Mouse (Mus musculus): ENCODE results near the gene Adgrl1.

Gene Adgrl1

DNA sequence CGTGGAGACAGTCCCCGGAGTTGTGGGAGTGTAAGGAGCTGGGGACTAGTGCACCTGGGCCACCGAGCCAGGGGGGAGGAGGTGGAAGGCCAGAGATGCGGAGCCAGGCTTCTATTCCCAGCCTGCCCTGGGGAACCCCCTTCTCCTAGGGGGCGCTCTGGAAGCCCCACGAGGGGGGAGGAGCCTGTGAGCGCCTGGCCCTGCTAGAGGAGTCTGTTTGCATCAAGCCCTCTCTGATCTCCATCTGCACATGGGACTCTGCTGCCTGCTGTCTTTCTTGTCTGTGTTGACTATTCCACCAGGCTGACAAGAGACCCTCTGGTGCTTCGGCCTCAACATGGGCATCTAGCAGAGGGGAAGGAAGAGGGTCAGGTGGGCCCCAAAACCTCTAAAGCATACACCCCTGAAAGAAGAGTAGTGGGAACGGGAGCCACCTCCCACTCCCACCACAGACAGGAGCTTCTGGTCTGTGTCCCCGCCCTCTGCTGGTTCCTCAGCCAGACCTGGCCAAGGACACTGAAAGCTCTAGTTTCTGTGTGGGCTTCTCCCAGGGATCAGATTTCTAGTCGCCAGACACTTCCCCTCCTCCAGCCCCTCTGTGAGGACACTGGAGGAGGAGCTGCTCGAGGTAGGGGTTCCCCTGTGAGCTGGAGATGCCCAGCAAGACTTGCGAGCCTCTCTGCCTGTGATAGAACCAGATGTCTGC, 3.2 kb downstream of the Adgrl1 start:
- DNase-seq = peak; percentile 69

- DNase-seq = no peak
These were observed 8.7 kb downstream of the Adgrl1 start for GRCm38 (mm10) chr8:83908583-83908982.

GRCm38 (mm10) chr8:83909311-83909710, 9.4 kb downstream of the Adgrl1 start:
- no peak for DNase-seq

GRCm38 (mm10) chr8:83911809-83912731, 12.2 kb downstream of the Adgrl1 start:
- no peak for DNase-seq

DNA sequence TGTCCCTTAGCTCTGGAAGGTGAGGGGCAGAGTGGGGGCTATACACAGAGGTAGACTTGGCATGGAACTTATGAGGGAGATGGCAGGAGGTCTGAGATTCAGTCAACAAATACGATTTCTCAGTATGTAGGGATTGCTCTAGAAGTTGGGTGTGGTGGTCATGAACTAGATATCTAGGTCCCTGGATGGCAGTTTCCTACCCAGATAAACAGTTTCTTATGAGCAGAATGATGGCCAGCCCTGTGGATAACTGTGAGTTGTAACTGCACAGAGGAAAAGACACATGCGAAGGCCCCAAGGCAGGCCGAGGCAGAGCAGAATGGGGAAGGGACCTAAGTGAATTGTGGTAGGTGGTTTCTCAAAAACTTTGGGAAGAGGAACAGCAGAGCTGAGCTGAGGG, 14.3 kb downstream of the Adgrl1 start:
- no peak for DNase-seq

DNA sequence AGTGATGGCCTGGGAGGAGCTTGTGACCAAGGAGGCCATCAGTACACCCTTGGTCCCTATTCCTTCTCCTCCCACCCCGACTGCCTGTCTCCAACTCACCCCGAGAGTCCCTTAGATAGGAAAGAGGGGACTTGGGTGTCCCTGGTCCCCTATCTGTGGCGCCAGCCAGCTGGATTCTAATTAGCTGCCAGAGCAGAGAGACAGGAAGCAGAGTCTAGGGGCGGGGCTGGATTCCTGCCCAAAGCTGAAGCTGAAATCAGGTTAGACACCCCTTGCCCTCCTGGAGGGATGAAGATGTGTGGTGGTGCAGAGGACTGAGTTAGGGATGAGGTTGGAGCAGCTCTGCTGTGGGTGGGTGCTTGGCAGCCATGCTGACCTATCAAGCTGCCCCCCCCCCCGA, 15.0 kb downstream of the Adgrl1 start:
- peak; percentile 59 for DNase-seq

- DNase-seq = no peak
These were observed 16.1 kb downstream of the Adgrl1 start for GRCm38 (mm10) chr8:83916015-83916414.

DNA sequence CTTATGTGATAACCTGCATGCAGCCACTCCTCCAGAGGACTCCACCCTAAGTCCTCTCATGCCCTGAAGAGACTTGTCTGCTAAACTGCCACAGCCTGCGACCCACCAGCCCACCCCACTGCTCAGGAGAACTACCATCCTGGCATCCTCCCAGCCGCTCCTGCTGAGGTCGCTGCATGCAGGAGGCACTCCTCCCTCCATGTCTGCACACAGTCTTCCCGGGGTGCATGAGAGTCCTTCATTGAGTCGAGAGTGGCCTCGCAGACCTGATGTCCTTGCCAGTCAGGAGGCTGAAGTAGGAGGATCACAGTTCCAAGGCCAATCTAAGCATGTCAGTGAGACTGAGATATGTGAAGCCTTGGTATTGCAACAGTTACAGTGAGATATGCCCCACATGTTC, 17.7 kb downstream of the Adgrl1 start:
- DNase-seq = no peak

DNA sequence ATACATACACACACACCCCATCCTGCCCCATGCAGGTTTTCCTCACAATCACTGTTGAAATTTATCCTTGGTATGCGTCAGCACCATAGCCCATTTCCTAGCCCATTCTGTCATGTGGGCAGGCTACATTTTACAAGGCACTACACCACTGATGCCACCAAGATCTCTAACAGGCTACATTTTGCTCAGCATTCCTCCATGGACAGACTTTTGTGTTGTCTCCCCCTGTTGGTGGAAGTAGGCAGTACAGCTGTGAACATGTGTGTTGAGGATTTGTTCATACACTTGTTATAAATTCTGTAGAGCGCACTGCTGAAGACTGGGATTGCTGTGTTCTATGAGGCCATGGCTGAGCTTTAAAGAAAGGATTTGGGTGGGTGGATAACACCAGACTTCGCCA, 21.7 kb downstream of the Adgrl1 start:
- DNase-seq = peak; percentile 88

DNA sequence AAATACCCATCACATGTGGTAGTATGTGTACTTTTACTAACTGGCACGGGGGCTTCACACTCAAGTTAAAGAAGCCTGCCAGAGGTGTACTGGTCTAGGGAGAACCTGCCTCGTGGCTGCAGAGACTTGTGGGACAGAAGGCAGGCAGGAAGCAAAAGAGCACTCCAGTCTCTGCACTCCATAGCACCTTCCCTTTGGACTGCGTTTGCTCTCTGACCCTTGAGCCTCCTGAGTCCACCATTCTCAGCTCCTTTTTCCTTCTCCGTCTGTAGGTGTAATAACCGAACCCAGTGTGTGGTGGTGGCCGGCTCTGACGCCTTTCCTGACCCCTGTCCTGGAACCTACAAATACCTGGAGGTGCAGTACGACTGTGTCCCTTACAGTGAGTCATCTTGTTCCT, 22.8 kb downstream of the Adgrl1 start:
- no peak for DNase-seq

GRCm38 (mm10) chr8:83924585-83924984, 24.7 kb downstream of the Adgrl1 start:
- no peak for DNase-seq

- no peak for DNase-seq
These were observed 26.4 kb downstream of the Adgrl1 start for GRCm38 (mm10) chr8:83926266-83926665.

DNA sequence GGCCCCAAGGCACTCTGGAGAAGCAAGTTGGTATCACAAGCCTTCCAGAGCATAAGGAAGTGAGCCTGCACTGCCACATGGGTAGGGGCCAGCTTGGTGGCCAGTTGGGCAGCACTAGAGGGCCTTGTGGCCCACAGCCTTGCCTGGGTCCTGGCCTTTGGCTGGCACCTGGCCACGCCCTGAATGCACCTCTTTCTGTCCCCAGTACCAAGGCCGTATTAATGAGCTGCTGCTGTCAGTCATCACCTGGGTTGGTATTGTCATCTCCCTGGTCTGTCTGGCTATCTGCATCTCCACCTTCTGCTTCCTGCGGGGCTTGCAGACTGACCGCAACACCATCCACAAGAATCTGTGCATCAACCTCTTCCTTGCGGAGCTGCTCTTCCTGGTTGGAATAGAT, 34.3 kb downstream of the Adgrl1 start:
- DNase-seq = no peak

DNA sequence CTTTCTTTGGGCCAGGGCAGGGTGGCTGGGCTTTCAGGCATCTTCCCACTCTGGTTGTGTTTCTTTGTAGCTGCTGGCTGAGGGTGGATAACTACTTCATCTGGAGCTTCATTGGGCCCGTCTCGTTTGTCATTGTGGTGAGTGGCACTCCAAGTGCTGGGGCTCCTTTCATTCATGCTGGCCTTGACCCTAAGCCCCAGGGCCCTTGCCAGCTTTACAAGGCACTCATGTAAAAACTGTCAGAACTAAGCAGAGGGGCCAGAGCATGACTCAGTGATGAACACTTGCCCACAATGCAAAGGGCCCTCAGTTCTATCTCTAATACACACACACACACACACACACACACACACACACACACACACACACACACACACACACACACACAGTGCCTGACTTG, 35.1 kb downstream of the Adgrl1 start:
- DNase-seq = no peak

- DNase-seq = no peak
These were observed 35.5 kb downstream of the Adgrl1 start for GRCm38 (mm10) chr8:83935435-83935834.

GRCm38 (mm10) chr8:83937645-83938044, 37.7 kb downstream of the Adgrl1 start:
- no peak for DNase-seq

DNA sequence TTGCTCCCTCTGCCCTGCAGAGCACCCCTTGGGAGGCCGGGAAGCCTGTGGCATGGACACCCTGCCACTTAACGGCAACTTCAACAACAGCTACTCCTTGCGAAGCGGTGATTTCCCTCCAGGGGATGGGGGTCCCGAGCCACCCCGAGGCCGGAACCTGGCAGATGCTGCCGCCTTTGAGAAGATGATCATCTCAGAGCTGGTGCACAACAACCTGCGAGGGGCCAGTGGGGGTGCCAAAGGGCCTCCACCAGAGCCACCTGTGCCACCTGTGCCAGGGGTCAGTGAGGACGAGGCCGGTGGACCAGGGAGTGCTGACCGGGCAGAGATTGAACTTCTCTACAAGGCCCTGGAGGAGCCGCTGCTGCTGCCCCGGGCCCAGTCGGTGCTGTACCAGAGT, 38.4 kb downstream of the Adgrl1 start:
- no peak for DNase-seq

- no peak for DNase-seq
These were observed 41.3 kb downstream of the Adgrl1 start for GRCm38 (mm10) chr8:83941066-83941677.

GRCm38 (mm10) chr8:83942446-83942845, 42.5 kb downstream of the Adgrl1 start:
- DNase-seq = no peak

DNA sequence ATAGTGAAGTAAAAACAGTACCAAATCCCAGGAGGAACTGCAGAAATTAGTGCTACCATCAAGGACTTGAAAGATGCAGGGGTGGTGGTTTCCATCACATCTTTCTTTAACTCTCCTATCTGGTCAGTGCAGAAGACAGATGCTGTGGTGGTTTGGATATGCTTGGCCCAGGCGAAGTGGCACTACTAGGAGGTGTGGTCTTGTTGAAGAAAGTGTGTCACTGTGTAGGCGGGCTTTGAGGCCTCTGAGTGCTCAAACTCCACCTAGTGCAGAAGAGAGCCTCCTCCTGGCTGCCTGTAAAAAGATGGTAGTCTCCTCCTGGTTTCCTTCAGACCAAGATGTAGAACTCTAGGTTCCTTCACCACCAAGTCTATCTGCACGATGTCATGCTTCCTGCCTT, 45.6 kb downstream of the Adgrl1 start:
- no peak for DNase-seq

- no peak for DNase-seq
These were observed 54.8 kb downstream of the Adgrl1 start for GRCm38 (mm10) chr8:83954749-83955105.

GRCm38 (mm10) chr8:83955106-83955957, 55.4 kb downstream of the Adgrl1 start, which contains the start of the genes Gm10644 and Asf1b:
Gene Gm10644 (minus strand): TSS chr8:83955205.
Gene Asf1b (plus strand): TSS chr8:83955507.
- peak; percentile 100 for DNase-seq

- DNase-seq = no peak
These were observed 56.0 kb downstream of the Adgrl1 start for GRCm38 (mm10) chr8:83955958-83956218.

Data from cerebellum, adult 9-10 months (tissue).